Mouse (Mus musculus) left cerebral cortex, postnatal 14 days (tissue): ENCODE results near the gene Arl8b. TPM values are rescaled to one million over a fixed set of nuclear protein-coding genes. Genes with fewer than 3 reads are reported as not detected.

ENCODE experiments used
- DNase-seq, 2 experiments: peaks; one replicate each; pipeline ENCODE4 v3.0.0; 2021 to 2022; ENCODE audit warnings: low spot score in 2 of 2, mixed read lengths in 1 of 2
- intact Hi-C: fragments of 180-260 bp; cut with DNase I; formaldehyde crosslinking; loops from one replicate; pipeline ENCODE4 v1.15.1; 2025
- long read RNA-seq, 2 experiments: library from polyadenylated mRNA; stranded (forward); transcript quantifications; one replicate each; pipeline ENCODE4 v2.0.0; 2021
- total RNA-seq, 2 experiments: library from RNA; stranded (reverse); gene quantifications; 2 replicates each; pipeline ENCODE4 v1.2.3; 2021

Arl8b gene
- 100 to 1,000 TPM; 198 to 199 TPM for total RNA-seq
- long read RNA-seq, experiment 1, full-length matches to known transcripts: 152 of 180 reads
- long read RNA-seq, experiment 1, partial matches to known transcripts: 24 of 180 reads
- long read RNA-seq, experiment 1, other reads (novel, unspliced or antisense): 4 of 180 reads
- long read RNA-seq, experiment 2, full-length matches to known transcripts: 121 of 145 reads
- long read RNA-seq, experiment 2, partial matches to known transcripts: 4 of 145 reads
- long read RNA-seq, experiment 2, other reads (novel, unspliced or antisense): 20 of 145 reads

DNA sequence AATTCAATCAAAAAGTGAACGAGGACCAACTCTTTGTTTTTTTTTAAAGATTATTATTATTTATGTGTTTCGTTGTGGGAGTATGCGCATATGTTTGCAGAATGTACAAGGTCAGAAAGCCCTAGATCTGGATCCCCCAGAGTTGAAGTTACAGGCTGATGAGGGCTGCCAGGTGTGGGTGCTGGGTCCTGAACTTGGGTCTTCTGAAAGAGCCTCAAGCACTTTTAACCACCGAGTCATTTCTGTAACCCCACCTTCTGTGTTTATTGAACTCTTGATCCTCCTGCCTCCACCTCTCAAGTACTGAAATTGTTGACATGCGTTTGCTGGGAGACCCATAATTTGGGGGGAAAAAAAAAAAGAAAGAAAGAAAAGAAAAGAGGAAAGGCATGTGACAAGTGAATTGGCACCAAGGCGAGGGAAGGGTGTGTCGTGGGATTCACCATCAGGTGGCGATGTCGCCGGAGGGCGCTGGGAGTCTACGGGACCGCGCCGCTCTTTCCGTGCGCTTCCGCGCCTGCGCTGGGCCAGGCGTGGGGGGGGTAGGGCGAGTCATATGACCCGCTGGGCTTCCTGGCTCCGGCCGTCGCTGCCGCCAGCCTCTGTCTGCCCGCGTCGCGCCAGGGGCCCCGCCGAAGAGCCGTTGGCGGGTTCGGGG is at the start of gene Arl8b:
Gene Arl8b (plus strand): TSS at position 574 of the 658 bp plus-strand sequence.
- intact Hi-C loops: loop anchor here (2.0 kb wide), 1 partner anchor 46 kb away; the partner anchor contains the start of gene Edem1
- DNase-seq: peak; percentile 96

DNA sequence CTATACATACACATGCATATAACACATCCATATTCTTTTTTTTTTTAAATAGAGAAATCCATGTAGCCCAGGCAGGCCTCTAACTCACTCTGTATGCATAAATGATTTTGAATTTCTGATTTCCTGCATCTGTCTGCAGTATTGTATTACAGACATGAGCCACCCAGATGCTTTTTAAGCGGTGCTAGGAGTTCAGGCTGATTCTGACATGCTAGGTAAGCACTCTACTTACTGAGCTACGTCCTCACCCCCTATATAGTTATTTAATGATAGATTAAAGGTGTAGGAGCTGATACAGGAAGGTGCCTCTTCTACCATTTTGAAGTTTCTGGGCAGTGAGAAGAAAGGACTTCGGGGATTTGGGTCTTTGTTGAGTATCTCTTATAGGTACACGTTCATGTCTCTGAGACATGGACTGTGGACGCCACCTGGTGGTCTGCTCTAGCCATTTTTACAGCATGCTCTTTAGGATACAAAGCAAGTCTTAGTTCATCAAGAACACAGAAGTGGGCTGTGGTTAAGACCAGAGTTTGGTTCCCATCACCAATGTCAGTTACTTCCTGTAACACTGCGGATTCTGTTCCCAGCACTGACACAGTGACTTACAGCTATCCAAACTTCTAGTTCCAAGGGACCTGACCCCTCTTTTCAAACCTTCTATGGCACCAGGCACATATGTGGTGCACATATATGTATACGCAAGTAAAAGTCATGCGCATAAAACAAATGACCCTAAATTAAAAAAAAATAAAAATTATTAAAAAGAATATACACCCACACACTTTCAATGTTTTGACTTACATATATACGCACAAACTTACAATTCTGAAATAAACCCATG is 46.8 kb upstream of the Arl8b start:
- DNase-seq: peak; percentile 86 to 91
- intact Hi-C loops: loop anchor here (2.0 to 10.0 kb wide), 2 partner anchors 319 to 641 kb away; no protein-coding TSS in a partner anchor

DNA sequence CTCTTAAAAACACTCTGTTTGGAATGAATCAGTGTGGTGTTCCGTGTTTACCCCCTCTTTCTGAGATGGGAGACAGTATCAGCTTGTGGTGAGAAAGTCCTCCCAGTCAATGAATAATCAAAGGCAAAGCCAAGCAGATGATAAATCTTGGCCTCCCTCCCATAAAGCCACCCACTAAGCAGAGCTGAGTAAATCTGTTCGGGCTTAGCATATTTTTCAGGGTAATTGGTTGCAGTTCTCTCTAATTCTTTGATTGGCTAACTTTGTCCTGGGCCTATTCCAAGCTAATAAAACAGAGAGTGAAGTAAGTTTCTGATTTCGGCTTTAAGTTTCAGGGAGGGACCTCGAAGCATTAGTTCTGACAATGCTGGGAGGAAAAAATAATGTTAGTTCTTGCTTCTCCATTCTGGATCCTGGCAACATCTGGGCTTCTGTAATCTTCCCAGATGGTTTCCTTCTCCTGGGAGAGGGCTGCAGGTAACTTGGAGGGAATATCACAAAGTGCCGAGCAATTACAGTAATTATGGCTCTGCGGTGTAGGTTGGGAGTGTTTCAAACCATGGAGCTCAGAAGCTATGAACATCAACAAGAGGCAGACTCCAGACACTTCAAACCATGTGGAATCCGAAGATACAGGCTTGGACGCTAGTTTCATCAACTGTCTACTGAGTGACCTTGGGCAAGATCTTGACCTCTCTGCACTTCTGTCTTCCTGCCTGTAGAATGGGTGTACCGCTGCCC is 44.3 kb upstream of the Arl8b start:
- peak; percentile 54 to 79 for DNase-seq
- intact Hi-C loops: loop anchor here (10.0 kb wide), 1 partner anchor 644 kb away; no protein-coding TSS in a partner anchor

DNA sequence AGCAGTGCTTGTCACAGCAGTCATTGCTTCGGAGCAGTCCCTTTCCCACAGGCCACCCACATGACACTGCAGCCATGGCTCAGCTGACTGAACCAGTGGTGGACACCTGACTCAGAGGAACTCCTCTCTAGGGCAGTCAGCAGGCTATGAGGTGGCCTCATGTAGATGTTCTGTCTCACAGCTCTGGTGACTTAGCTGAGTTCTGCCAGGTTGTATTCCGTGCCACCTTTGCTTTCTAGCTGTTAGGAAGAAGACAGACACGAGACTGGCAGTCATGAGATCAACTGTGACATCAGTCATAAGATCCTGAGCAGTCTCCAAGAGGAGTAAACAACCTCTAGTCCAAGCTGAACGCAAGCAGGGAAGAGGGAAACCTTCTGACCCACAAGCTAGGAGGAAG is 42.3 kb upstream of the Arl8b start:
- intact Hi-C loops: no loop called here

DNA sequence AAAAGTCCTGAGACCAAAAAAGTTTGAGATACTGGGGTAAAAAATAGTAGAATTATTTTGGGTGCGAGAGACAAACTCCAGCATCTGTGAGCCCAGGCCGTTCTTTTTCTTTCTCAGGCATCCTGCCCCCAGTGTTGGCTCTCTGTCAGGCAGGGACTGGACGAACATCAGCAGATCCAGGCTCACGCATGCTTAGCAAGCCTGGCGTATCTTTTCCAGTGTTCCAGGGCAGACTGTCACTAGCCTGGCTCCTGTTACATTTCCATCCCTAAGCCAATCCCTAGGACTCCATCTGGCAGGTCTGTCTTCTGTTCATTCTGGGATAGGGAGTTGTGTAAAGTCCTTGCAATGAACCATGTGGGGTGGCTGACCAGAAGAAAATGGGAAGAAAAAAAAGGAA is 39.2 kb upstream of the Arl8b start:
- intact Hi-C loops: no loop called here
- DNase-seq: peak in 1 of 2 experiments; percentile 21

More for the DNA sequence above, 42.3 kb upstream of the Arl8b start:
- DNase-seq: no peak

DNA sequence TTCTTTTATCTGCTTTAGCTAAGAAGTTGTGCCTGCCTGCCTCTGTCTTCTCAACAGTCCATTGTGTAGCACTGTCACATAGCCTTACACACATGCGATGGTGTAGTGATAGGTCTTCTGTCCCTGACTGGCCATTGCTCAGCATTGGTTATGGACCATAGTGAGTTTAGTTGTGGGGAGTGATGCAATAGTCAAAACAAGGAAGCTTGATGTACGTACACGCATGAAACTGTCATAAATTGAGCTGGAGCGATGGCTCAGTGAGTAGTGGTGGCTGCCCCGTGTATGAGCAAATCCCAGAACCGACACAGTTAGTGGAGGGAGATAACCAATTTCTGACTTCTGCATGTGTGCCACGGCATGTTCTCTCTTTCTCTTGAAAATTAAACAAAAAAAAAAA is 31.6 kb upstream of the Arl8b start:
- intact Hi-C loops: no loop called here

DNA sequence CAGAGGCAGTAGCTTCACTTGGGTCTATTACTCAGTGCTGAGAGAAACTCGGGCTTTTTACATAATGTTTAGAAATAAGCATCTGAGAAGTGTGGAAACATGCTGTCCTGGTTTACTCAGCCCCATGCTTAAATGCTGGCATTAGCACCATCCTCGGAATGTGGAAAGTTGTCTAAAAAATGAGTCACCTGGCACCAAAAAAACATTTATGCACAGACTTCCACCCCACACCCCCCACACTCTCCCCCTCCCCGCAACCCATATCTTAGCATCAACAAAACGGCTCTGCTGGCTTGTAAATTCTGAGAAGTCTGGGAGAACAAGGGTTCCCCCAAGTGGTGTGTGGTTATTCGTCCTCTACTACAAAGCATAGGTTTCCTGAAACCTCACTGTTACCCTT is 30.5 kb upstream of the Arl8b start:
- intact Hi-C loops: no loop called here
- peak; percentile 37 to 85 for DNase-seq

More for the DNA sequence above, 31.6 kb upstream of the Arl8b start:
- no peak for DNase-seq

DNA sequence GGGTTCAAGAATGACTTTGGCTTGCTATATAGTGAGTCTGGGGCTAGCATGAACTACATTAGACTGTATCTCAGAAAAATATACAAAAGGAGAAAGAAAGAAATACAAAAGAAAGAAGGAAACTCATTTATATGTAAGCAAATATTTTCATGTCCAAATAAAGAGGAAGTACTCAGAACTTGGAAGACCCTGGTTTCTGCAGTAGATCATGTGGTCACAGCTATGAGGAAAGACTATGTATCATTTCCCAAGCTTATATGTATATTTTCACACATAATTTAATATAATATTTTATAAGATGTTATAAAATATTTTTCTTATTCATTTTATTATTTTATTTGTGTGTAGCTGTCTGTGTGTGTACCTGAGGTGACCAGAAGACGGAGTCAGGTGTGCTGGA is 29.4 kb upstream of the Arl8b start:
- no peak for DNase-seq
- intact Hi-C loops: no loop called here

DNA sequence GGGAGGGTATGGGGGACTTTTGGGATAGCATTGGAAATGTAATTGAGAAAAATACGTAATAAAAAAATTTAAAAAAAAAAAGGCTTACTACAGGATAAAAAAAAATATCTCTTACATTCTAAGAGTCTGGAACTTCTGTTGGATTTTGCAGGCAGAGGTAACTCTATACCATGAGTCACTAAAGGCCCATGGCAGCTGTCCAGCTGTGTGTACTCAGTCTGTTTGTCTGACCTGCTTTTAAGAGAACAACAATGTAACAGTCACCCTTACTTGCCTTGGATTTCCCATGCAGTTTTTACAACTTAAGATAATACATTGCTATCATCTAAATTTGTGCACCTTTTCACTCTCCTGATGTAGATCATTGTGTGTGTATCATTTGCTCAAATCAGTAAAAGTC is 28.5 kb upstream of the Arl8b start:
- no peak for DNase-seq
- intact Hi-C loops: no loop called here

DNA sequence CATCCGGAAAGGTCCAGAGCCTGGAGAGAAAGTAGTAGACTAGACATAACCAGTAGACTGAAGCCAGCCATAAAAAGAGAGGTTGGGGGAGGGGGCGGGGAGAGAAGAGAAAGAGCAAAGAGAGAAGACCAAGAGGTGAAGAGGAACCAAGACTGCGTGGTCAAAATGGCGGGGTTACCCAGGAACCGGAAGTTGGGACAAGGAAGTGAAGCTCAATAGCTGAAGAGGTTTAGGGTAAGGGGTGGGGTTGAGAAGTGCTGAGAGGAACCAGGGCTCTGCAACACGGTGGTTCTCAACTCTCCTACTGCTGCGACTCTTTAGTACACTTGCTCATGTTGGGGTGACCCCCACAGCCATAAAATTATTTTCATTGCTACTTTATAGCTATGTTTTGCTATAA is 27.0 kb upstream of the Arl8b start:
- DNase-seq: no peak
- intact Hi-C loops: no loop called here

DNA sequence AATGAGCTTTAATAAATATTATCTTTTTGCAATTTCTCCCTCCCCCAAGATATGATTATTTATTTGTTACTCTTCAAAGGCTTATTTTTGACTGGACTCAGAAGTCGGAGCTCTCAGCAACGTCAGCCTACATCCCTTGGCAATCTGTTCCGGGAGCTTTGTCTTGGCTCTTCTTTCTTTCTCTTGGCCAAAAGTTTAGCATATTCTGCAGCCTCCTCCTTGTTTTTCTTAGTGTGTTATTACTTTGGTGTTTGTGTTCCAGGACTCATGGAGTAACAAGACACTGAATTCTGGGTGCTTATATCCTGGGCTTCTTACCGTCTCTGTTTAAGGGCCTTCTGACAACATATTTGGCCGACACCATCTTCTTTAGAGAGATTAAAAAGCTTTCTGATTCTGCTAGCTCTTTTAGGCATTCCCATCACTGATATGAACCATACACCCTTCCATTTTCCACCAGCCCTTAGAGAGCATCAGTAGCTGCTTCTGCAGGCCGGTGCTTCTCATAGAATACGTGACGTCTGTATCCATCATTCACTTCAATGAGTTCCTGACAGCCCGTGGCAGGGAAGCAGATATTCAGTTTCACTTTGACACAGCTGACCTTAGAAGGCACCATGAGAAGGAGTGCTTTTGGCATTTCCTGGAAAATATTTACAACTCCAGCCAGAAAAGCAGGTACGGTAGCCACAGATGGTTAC is 23.8 kb upstream of the Arl8b start:
- no peak for DNase-seq
- intact Hi-C loops: no loop called here

DNA sequence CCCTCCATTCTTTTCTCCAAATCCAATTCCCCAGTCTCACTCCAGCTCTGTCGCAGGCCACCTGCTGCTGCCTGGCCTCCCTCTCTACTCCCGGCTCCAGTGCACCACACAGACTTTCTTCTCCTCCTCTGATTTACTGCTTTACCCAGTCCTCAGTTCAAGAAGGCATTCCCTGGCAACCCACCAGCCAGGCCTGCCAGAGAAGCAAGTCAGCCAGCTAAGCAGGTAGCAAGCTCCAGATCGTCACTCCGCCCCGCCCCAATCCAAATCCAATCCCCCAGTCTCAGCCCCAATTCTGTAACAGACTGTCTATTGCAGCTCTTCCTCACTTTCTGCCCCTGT is 23.2 kb upstream of the Arl8b start:
- DNase-seq: no peak
- intact Hi-C loops: no loop called here

DNA sequence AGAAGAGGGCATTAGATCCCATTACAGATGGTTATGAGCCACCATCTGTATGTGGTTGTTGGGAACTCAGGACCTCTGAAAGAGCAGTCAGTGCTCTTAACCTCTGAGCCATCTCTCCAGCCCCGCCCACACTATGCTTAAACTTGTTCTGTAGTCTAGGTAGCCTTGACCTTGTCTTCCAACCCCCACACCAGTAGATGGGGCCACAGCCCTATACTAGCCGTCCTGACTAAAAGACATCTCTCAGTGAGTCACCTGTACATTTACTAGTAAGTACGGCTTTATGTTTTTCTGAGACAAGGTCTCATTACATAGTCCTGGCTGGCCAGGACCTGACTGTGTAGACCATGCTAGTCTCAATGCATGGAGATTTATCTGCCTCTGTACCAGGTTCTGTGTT is 12.0 kb upstream of the Arl8b start:
- intact Hi-C loops: no loop called here
- no peak for DNase-seq

DNA sequence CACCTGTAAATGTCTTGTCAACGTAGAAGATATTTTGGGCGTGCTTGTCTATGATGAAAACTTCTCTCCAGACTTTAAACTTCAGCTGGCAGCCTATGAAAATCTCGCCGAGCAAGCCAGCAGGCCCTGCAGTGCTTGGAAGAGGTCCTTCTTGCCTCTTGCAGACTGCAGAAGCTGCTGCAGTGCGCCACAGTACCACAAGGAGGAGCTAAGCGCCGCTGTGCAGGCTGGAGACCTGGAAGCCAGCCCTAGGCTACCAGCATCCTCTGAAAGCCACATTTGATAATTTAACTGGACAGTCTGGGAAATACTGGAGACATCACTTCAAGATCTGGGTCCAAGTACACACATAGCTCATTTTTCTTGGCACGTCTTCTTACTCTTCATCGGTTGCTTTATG is 10.0 kb upstream of the Arl8b start:
- intact Hi-C loops: no loop called here
- peak; percentile 81 to 89 for DNase-seq

DNA sequence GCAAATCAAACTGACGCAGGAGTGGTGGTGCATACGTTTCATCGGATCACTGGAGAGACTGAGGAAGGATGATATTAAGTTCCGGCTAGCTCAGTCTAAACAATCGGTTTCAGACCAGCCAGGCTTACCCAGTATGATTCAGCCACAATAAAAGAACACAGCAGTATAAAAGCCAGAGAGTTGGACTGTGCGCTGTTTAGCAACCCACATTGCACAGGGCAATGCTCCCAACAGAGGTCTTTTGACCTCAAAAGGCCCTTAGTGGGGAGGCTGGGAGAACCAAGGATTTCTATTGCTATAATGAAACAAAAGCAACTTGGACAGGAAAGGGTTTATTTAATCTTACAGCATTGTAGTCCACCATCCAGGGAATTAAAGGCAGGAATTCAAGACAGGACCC is 9.4 kb upstream of the Arl8b start:
- intact Hi-C loops: no loop called here
- no peak for DNase-seq

DNA sequence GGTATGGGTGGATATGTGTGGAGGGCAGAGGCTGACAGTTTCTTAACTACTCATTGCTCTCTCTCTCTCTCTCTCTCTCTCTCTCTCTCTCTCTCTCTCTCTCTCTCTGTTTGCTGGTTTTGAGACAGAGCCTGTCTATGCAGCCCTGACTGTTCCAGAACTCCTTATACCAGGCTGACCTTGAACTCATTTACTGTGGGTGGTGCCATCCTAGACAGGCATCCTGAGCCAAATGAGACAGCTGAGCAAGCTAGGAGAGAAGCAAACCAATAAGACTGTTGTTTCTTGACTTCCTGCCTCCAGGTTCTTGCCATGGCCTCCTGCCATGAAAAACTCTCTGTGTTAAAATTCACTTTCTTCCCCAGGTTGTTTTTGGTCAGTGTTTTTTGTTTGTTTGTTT is 6.6 kb upstream of the Arl8b start:
- intact Hi-C loops: no loop called here
- DNase-seq: no peak

DNA sequence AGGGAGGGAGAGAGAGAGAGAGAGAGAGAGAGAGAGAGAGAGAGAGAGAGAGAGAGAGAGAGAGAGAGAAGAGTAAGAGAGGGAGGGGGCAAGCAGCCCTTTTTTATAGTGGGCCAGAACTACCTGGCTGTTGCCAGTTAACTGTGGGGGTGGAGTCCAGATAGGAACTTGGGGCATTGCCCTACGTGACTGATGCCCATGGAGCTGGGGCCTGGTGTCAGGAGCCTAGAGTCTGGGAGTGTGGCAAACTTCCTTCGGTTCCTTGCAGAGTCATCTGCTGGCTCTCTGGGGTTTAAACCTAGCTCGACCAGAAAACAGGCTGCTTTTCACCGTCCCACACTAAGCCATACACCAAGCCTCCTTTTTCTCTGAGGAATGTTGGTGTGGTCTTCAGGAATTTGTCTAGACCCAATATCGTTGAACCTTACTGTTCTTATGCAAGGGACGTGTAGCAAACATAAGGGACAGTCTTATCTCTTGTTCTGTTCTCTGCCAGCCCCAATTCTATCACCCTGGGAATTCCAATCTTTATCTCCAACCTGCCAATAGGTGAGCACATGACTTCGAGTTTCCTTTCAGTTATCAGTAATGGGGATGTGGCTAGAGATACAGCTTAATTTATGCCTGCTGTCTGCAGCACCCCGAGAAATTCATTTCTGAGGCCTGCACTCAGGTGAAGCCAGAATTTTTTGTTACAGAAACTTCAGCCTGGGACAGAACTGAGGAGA is 5.2 kb upstream of the Arl8b start:
- DNase-seq: no peak
- intact Hi-C loops: no loop called here

DNA sequence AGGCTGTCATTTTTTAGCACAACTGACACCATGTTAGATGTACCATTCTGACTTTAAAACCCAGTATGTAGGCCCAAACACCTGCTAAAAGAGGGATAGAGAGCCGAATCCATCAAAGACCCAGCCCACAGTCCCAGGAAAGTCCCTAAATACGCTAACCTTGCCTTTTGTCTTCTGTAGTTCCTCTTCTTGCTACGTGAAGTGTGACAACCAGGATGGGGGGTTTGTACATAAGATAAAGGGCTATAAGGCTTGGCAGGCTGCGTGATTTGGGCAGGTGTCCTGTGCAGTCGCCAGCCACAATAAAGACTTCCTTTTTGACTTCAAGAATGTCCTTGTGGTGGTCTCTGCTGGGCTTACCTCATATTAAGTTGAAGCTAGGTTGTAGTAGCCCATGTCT is 4.5 kb upstream of the Arl8b start:
- DNase-seq: no peak
- intact Hi-C loops: no loop called here
